Mouse (Mus musculus): ENCODE data around the gene Stac.

The Stac gene

GRCm38 (mm10) chr9:111587527-111587926, 102.6 kb downstream of the Stac start:
- DNase-seq, result no peak

DNA sequence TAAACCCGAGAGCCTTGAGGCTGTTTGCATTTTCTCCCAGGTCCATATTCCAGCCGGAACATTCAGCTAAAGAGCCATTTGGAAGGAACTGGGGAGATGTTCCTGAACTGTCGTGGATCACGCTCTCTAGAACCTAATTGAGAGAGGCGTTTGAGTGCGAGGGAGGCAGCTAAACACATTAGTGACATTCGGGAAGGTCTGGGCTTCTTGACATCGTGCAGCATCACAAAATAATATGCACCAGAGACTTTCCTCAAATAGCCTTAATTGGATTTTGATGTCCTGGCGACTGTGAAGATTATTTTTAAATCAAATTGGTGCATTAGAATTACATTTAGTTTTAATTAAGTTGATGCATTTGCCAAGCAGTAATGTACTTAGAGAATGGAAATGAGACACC, 111.4 kb downstream of the Stac start:
- no peak for DNase-seq

GRCm38 (mm10) chr9:111577453-111577852, 112.7 kb downstream of the Stac start:
- no peak for DNase-seq

DNA sequence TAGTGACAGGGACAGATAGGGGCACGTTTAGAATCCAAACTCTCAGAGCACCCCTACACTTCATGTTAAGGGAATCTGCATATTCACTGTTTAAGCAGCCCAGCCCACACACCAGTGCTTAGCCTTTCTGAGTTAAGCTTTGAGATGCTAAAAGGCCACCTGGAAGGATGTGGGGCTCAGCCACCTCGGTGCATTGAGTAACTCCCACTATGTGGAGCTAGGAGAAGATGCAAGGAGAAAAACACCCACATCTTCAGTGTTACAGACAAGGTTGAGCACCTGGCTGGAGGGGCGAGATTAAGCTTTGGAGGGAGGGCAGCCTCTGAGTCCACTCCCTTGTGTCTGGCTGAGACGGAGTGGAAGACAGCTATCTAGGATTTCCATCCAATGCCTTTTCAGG, 114.3 kb downstream of the Stac start:
- no peak for DNase-seq

DNA sequence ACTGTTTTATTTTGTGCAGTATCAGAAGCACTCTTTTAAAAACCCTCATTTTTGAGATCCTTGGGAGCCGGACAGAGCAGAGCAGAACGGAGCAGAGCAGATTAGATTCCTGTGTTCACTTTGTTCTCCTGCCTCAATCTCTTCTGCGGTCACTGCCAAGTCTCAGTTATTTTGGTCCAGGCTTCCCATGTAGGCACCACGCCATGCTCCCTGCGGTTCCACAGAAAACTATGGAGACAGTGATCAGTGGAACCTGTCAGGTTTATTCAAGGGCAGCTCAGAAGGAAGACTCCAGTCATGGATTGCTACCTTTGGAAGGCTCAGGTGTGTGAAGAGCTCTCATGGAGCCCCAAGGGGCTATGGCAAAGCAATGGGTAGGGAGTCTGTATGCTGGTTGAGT, 116.3 kb downstream of the Stac start:
- DNase-seq, result no peak

- DNase-seq, result peak; percentile 19
These were observed 118.5 kb downstream of the Stac start for GRCm38 (mm10) chr9:111571619-111572018.

- DNase-seq, result no peak
These were observed 126.0 kb downstream of the Stac start for GRCm38 (mm10) chr9:111564176-111564575.

DNA sequence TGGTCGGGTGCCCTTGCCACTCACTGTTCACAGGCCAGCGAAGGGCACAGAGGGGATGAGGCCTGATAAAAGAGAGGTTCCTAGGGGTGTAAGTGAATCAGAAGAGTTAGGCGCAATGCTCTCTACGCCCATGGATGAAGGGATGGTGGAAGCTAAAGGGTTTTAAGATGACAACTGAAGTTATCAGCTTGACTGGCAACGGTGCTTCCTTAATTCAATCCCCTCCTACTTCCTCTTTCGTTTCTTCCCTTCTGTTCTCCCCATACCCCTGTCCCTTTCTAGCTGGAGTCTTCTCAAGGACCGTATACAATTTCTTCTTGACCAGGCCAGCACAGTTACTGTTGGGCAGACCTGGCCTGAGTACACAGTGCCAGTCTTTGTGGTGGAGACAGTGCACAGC, 126.9 kb downstream of the Stac start:
- DNase-seq, result no peak

DNA sequence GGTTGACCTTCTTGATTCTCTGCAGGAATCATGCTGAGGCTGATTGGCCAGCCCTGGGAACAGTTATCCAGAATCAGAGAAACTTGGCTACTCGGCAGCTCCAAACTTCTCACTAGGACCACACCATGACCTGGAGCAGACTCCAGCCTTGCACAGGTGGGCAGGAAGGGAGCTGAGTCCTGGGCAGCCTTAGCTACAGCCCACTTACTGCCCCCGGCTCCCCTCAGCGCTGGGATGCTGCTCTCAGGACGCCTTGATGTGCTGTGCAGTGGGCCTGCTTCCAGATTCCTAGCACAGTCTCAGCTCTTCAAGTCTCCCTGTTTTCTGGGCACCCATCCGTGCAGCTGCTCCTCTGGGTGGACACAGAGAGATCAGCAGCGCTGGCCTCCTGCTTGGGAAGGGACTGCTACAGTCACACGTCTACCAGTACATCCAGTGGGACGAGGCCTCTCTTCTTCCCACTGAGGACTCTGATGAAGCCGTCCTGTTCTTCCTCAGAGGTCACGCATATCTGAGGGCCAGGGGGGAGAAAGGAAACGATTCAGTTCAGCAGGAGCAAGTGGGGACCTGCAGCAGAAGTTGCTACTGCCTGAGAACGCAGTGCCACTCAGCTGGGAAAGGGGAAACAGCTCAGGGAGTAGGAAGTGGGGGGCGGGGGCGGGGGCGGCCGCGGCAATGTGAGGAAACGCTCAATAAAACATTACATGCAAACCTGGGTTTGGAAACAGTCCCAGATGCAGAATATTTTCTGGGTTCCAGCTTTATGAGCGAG, 127.7 kb downstream of the Stac start:
- peak; percentile 14 for DNase-seq

DNA sequence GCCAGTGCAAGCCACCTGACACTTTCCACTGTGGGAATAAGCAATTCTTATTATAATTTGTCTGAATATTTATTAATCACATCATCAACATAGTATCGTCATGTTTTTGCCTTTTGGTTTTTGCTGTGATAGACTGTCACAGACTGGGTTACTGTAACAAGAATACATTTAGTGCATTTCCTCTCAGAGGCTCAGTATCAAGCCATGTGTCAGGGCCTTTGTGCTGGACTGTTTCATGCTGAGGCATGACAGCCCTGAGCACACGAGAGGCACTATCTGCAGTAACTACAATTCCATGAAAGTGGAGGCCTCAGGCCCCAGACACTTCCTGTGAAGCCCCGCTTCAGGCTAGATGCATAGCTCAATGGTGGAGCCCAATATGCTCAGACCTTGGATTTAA, 133.4 kb downstream of the Stac start:
- no peak for DNase-seq

- peak; percentile 37 for DNase-seq
These were observed 137.3 kb downstream of the Stac start for GRCm38 (mm10) chr9:111552865-111553264.

DNA sequence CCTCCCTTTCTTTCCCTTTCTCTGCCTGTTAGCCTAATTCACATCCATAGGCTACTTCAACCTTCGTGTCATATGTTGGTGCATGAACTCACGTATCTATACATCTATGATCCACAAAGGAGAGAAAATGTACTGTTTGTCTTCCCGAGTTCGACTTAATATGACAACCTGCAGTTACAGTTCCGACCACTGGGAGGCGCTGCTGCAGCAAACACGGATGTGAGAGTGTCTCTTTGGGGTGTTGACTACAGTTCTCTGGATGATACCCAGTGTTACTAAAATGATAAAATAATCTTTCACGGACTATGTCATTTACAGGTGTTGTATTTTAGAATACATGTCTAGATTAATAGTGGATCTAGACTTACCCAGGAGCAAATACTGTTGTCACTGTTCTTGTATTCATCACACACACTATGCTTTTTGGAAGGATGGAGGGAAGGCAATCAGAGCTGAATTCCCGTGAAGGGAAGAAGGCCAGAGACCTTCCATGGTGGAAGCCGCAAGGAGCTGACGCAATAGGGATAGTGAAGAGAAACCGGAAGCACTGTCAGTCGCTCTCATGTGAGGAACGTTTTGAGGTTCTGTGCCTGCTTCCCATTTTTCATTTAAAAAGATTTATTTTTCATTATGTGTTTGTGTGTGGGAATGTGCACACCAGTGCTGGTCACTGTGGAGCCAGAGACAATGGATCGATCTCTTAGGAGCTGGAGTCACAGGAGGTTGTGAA, 138.5 kb downstream of the Stac start:
- DNase-seq, result peak; percentile 20

- no peak for DNase-seq
These were observed 139.2 kb downstream of the Stac start for GRCm38 (mm10) chr9:111550963-111551321.

- DNase-seq, result peak; percentile 42
These were observed 139.7 kb downstream of the Stac start for GRCm38 (mm10) chr9:111550281-111550962.

- DNase-seq, result no peak
These were observed 147.5 kb downstream of the Stac start for GRCm38 (mm10) chr9:111542663-111543062.

GRCm38 (mm10) chr9:111535445-111536064, 154.6 kb downstream of the Stac start:
- no peak for DNase-seq

DNA sequence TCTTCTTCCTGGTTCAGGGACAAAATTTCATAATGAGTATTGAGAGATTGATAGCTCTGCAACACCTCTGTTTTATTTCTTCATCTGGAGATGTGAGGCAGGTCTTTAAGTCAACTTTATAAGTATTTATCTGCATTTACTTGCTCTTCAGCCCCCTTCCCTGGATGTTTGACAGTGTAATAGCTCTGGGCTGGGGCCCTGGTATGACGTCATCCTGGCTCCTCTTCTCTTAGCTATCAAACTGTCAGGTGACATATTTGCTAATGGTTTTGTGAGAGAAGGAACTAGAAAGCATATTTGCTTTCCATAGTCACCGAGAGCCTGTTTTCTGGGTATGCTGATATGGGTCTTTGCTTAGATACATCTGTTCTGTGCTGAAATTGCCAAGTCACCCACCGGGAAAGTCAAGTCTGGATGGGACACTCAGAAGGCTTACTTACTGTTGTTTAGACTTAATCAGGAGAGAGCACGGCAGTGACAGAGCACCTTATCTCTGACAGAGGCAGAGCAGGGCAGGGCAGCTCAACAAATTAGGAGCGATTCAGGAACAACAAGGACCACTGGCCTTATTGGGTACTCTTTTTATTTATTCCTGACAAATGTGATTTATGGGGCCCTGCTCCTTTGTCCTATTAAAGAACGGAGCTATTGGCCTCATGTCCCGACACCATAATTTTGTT, 155.3 kb downstream of the Stac start:
- no peak for DNase-seq

GRCm38 (mm10) chr9:111523871-111524270, 166.3 kb downstream of the Stac start:
- DNase-seq, result no peak

DNA sequence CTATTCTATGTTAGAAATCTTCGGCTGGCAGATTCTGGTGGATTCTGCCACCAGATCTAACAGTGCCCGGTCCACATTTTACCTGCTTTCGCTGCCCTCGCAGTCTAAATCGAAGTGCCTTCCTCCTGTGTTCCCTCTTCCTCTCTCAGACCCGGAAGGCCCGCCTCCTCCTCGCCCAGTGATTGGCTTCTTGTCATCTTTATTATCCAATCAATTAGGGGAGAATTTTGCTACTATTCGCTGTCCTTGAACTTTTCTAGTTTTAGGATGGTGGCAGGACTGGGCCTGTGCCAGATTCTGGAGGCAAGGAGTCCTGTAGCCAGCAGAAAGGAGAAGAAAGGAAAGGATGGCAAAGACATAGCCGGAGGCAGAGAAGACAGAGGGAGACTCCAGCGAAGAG, 167.0 kb downstream of the Stac start:
- DNase-seq, result no peak

- DNase-seq, result no peak
These were observed 167.9 kb downstream of the Stac start for GRCm38 (mm10) chr9:111522226-111522625.

- no peak for DNase-seq
These were observed 174.6 kb downstream of the Stac start for GRCm38 (mm10) chr9:111515536-111515935.

DNA sequence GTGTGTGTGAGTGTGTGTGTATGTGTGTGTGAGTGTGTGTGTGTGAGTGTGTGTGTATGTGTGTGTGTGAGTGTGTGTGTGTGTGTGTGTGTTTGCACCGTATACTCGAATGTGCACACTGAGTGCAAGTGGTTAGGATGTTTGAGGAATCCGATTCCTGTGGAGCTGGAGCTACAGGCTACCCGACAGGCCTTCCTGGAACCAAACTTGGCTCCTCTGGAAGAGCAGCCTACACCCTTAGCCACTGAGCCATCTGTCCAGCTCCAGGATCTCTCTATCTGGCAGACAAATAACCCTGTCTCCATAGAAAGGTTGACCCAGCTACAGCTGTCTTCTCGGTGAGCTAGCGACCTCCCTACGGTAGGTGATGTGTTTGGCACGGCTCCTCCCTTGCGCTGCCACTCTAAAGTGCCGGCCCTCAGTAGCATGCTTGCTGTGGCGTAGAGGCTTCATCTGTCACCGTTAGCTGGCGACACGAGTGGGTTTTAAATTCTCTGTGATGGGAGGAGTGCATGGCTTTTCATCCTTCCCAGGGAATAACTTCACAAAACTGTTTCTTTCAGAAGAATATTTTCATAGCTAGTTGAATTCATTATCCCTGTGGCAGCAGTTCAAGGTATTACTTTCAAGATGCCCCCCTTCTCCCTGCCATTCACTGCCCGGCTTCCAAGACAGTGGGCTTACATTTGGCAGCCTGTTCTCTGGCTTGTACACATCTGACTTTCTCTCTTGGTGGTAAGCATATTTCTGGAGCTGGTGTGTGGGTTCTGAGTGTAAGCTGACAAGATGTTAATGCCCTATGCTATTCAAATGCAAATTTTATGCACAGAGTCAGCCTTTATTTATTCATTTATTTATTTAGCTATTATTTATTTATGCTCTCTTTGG, 175.3 kb downstream of the Stac start:
- no peak for DNase-seq

All from lung, postnatal 10 days (tissue).